Mouse (Mus musculus) cerebellum, adult 2 months (tissue): ENCODE measurements around the gene Fbxo11. TPM values are rescaled to one million over a fixed set of nuclear protein-coding genes. Genes with fewer than 3 reads are reported as not detected.

Experiments used
- DNase-seq, 2 experiments: peaks; one replicate each; pipeline ENCODE4 v3.0.0; 2021
- H3K27ac ChIP-seq: fragments of 200-500 bp; 2 replicates; pipeline ENCODE4 v1.5.1; 2012; ENCODE audit warnings: low read length, control low read depth, inconsistent platforms; ENCODE audit not compliant: insufficient read depth
- H3K27me3 ChIP-seq: fragments of 200-500 bp; 2 replicates; pipeline ENCODE4 v1.6.1; 2012; ENCODE audit warnings: inconsistent platforms, mild to moderate bottlenecking, low read length, moderate library complexity; ENCODE audit not compliant: control insufficient read depth, insufficient read depth
- H3K4me1 ChIP-seq: fragments of 200-500 bp; 2 replicates; pipeline ENCODE4 v1.6.1; 2011; ENCODE audit warnings: low read length; ENCODE audit not compliant: control insufficient read depth, insufficient read depth
- H3K4me3 ChIP-seq: fragments of 200-500 bp; replicated peaks from 2 replicates; pipeline ENCODE3; 2011; ENCODE audit warnings: mild to moderate bottlenecking, low read depth, low read length, control low read depth; ENCODE audit not compliant: insufficient read depth
- CTCF ChIP-seq: fragments of 200-500 bp; IDR thresholded peaks from 2 replicates; pipeline ENCODE4 v1.5.1; 2011; ENCODE audit warnings: low read depth, mild to moderate bottlenecking, control low read depth, low read length, moderate library complexity, borderline replicate concordance; ENCODE audit not compliant: insufficient read depth
- POLR2A ChIP-seq: fragments of 200-500 bp; IDR thresholded peaks from 2 replicates; pipeline ENCODE4 v1.6.1; 2011; ENCODE audit warnings: low read length, control low read depth, borderline replicate concordance; ENCODE audit not compliant: insufficient read depth
- WGBS: fragments of 180-500 bp; shearing (Covaris S2); methylation state at CpG from one replicate; pipeline ENCODE4 v1.1.7; 2018; 5-methylcytosine and 5-hydroxymethylcytosine counted together
- polyA plus RNA-seq: library from polyadenylated mRNA; depleted of rRNA; stranded (reverse); fragments of >200 nt; gene quantifications from 2 replicates; pipeline ENCODE4 v1.2.3, GENCODE M21; 2012; rRNA removed

The Fbxo11 gene
- polyA plus RNA-seq = 71.7 and 73.1 TPM in 2 replicates

GRCm38 (mm10) chr17:88065031-88065800 is at the start of gene Fbxo11:
TSS of gene Fbxo11 (minus strand) at chr17:88065291.
- no peak for TF ChIP-seq POLR2A
- TF ChIP-seq CTCF = no peak
- under 1% methylated on average over 83 of the region's 112 CpGs for WGBS
- Histone ChIP-seq H3K4me3 (peak within 1 kb of the TSS; percentile 100), H3K27me3 (no peaks in the 10 kb centered on the region), H3K4me1 (no peaks in the 10 kb centered on the region), H3K27ac (peak within 1 kb of the TSS; percentile 91)
- DNase-seq = peak; percentile 70 to 79

GRCm38 (mm10) chr17:88113883-88114229 is 48.8 kb upstream of the Fbxo11 start:
- 86% methylated on average over 10 of the region's 10 CpGs for WGBS
- TF ChIP-seq CTCF = no peak
- no peak for TF ChIP-seq POLR2A
- no peak for DNase-seq
- no peak overlapping the region for H3K4me3 ChIP-seq
- H3K4me1 ChIP-seq = no peaks in the 10 kb centered on the region
- H3K27ac ChIP-seq = no peak overlapping the region
- H3K27me3 ChIP-seq = no peaks in the 10 kb centered on the region

GRCm38 (mm10) chr17:88113015-88113882 is 48.2 kb upstream of the Fbxo11 start:
- DNase-seq = no peak
- H3K4me3 ChIP-seq = no peak overlapping the region
- WGBS = 81% methylated on average over 12 of the region's 12 CpGs
- H3K27ac ChIP-seq = no peak overlapping the region
- no peak for TF ChIP-seq CTCF
- no peak for TF ChIP-seq POLR2A
- H3K4me1 ChIP-seq = no peaks in the 10 kb centered on the region
- no peaks in the 10 kb centered on the region for H3K27me3 ChIP-seq

- TF ChIP-seq CTCF (no peak), POLR2A (no peak)
- H3K27ac ChIP-seq = no peak overlapping the region
- no peaks in the 10 kb centered on the region for H3K4me1 ChIP-seq
- no peak overlapping the region for H3K4me3 ChIP-seq
- 80% methylated on average over 10 of the region's 10 CpGs for WGBS
- H3K27me3 ChIP-seq = no peaks in the 10 kb centered on the region
- no peak for DNase-seq
These were observed 47.0 kb upstream of the Fbxo11 start for GRCm38 (mm10) chr17:88111865-88112645.

- no peaks in the 10 kb centered on the region for H3K27me3 ChIP-seq
- no peak overlapping the region for H3K27ac ChIP-seq
- 72% methylated on average over 12 of the region's 12 CpGs for WGBS
- TF ChIP-seq CTCF = no peak
- TF ChIP-seq POLR2A = no peak
- no peak for DNase-seq
- no peak overlapping the region for H3K4me3 ChIP-seq
- no peaks in the 10 kb centered on the region for H3K4me1 ChIP-seq
These were observed 46.1 kb upstream of the Fbxo11 start for GRCm38 (mm10) chr17:88111081-88111796.

- H3K27me3 ChIP-seq = no peaks in the 10 kb centered on the region
- H3K4me1 ChIP-seq = no peaks in the 10 kb centered on the region
- no peak for TF ChIP-seq CTCF
- TF ChIP-seq POLR2A = no peak
- WGBS = 88% methylated on average over 4 of the region's 4 CpGs
- no peak overlapping the region for H3K27ac ChIP-seq
- no peak for DNase-seq
- no peak overlapping the region for H3K4me3 ChIP-seq
These were observed 42.6 kb upstream of the Fbxo11 start for GRCm38 (mm10) chr17:88107708-88108107.

- H3K27me3 ChIP-seq = no peaks in the 10 kb centered on the region
- TF ChIP-seq CTCF = no peak
- no peak for TF ChIP-seq POLR2A
- DNase-seq = no peak
- no peak overlapping the region for H3K27ac ChIP-seq
- H3K4me3 ChIP-seq = no peak overlapping the region
- 28% methylated on average over 9 of the region's 9 CpGs for WGBS
- no peaks in the 10 kb centered on the region for H3K4me1 ChIP-seq
These were observed 41.3 kb upstream of the Fbxo11 start for GRCm38 (mm10) chr17:88106365-88106764.
